Mouse (Mus musculus) layer of hippocampus, postnatal 14 days (tissue): ENCODE measurements around the gene Ap2a2. TPM values are rescaled to one million over a fixed set of nuclear protein-coding genes. Genes with fewer than 3 reads are reported as not detected.
"Not testable (repeated sequence)": the region's sequence is repeated elsewhere in the genome, so short reads cannot be mapped to it uniquely, and the experiment has no call there.

Source experiments
- DNase-seq, 2 experiments: peaks; one replicate each; pipeline ENCODE4 v3.0.0; 2021 to 2022; ENCODE audit warnings: low spot score in 2 of 2, mixed read lengths in 1 of 2
- microRNA-seq, 2 experiments: library from miRNA; unstranded; fragments of <30 nt; microRNA quantifications; one replicate each; pipeline ENCODE4 v1.2.0; 2021
- total RNA-seq, 2 experiments: library from RNA; stranded (reverse); gene quantifications; 2 replicates each; pipeline ENCODE4 v1.2.3; 2021

The Ap2a2 gene
- total RNA-seq, 2 experiments from 2014 or later, result 279 to 285 TPM

DNA sequence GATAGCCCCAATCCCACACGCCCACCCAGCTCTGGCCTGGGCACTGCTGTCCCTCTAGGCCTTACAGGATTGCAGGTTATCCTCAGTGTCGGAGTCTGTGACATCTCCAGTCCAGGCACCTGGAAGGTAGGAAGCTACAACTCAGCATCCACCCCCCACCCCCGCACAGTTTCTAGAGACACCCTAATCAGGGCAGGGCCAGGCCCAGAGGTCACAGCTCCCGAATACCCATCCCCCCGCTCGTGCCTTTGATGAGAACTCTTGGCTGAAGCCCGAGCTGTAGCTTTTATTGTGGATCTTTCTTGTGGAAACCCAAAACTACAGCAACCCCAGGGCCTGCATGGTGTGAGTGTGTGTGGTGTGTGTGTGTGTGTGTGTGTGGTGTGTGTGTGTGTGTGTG is 90.2 kb downstream of the Ap2a2 start:
- no peak for DNase-seq

DNA sequence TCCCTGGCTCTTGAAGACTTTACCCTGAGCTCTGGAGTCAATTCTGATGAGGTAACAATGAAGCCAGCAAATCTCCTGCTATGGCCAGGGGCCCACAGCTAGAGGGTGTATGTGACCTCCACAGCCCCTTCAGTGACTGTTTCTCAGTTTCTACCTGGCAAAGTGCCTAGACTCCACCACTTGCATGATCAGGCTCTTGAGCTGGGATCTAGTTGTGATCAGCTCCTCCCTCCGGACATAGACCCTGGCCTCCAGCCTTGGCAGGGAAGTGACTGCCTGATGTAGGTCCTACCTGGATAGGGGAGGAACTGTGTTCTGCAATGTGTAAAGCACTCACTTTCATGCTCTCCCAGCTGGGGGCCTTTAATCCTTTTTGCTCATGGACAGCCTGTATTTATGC is 98.4 kb downstream of the Ap2a2 start:
- no peak for DNase-seq

- no peak for DNase-seq
Measured at GRCm38 (mm10) chr7:141661481-141661880, 99.5 kb downstream of the Ap2a2 start.

DNA sequence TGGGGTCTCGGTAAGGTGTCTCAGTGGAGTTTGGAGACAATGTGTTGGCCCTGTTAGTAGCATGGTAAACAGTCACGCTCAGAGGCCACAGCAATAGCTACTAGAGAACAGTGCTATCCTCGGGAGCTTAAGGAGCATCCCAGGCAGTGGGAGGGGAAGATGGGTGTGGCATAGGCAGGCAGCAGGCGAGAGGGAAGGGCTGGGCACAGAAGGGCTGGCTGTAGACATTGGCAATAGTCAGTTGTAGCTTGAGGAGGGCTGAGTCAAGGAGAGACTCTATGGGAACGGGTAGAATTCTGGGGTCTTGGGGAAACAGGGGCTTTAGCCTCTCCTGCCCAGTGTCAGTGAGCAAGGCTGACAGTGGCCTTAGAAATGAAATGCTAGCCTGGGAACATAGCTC is 100.2 kb downstream of the Ap2a2 start:
- no peak for DNase-seq

DNA sequence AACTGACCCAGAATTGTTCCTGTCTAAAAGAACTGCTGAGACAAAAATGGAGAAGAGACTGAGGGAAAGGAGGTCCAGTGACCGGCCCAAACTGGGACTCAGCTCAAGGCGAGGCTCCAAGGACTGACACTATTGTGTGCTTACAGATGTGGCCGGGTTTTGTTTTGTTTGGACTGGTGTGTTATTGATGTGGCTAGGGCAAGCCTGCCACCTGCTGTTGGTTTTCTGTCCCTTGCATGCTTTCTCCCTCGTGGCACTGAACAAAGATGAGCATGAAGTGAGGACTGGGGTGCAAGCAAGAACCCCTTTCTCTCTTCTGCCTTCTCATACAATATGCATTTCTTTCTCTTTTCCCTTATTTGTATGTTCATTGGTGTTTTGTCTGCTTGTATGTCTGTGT is 104.2 kb downstream of the Ap2a2 start:
- DNase-seq, result peak in 1 of 2 experiments; percentile 39

DNA sequence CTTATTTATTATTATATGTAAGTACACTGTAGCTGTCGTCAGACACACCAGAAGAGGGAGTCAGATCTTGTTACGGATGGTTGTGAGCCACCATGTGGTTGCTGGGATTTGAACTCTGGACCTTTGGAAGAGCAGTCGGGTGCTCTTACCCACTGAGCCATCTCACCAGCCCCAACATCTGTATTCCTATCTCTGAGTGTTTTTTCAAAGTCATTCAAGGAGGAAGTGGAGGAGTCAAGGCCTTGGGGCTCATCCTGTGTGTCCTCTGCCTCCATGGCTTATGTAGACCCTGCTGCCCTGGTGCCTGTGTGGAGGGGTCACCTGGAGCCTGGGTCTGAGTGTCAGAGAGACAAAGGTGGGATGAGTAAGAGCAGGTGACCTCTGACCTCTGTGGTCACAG is 107.1 kb downstream of the Ap2a2 start:
- DNase-seq, result not testable (repeated sequence)

GRCm38 (mm10) chr7:141670999-141671398 is 109.0 kb downstream of the Ap2a2 start:
- DNase-seq, result no peak

DNA sequence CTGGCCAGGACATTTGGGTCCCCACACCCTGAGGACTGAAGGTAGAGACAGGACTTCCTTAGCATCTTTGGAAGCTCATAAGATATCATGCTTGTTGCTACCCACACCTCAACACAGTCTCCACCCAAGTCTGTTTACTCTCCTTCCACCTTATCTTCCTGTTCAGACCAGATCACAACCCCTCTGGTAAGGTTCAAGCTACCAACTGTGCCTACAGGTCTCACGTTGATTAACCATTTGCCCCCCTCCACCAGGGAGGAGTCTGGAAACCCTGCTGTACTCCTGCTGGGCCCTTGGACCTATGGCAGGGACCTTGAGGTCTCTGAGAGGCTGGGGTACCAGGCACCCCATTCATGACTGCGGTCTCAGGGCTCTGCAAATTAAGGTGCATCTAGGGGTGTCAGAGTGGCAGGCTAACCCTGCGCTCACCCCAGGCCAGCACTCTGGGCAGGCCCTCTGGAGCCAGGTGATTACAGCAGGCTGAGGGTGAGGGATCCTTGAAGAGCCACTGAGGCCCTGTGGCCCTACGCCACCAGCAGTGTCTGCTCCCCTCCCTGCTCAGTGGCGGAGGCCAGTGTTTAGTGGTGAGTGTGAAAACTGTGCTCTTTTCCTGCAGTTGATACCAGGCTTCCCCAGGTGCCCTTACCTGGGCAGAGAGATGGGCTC is 109.8 kb downstream of the Ap2a2 start:
- DNase-seq, result no peak

GRCm38 (mm10) chr7:141678922-141679321 is 116.9 kb downstream of the Ap2a2 start:
- no peak for DNase-seq

Small RNA genes within 50 kb of the gene (microRNA-seq; reads per million reads assigned to microRNA genes)
- gene Mir7063, result 4.3 to 6.8 reads per million in 2 experiments

Other genes with a start within 250 kb of the Ap2a2 start
- gene Deaf1, start 234.5 kb upstream of the Ap2a2 start, total RNA-seq, result 100 to 1,000 TPM; 180 to 199 TPM
- gene Tmem80, start 234.4 kb upstream of the Ap2a2 start, total RNA-seq, result 10 to 100 TPM; 30.2 to 30.8 TPM
- 1 to 10 TPM; 5.5 to 7.8 TPM for gene Eps8l2, start 223.3 kb upstream of the Ap2a2 start, total RNA-seq
- gene Taldo1, start 170.0 kb upstream of the Ap2a2 start, total RNA-seq, result 100 to 1,000 TPM; 129 to 140 TPM
- gene Gatd1, start 148.0 kb upstream of the Ap2a2 start, total RNA-seq, result 10 to 100 TPM; 37.4 to 37.6 TPM
- 100 to 1,000 TPM; 332 to 341 TPM for gene Cend1, start 132.7 kb upstream of the Ap2a2 start, total RNA-seq
- 100 to 1,000 TPM; 366 to 390 TPM for gene Slc25a22, start 124.3 kb upstream of the Ap2a2 start, total RNA-seq
- gene Pidd1, start 118.1 kb upstream of the Ap2a2 start, total RNA-seq, result 1 to 10 TPM; 1.9 TPM
- gene Rplp2, start 114.8 kb upstream of the Ap2a2 start, total RNA-seq, result 100 to 1,000 TPM; 577 to 590 TPM
- gene Pnpla2, start 107.0 kb upstream of the Ap2a2 start, total RNA-seq, result 10 to 100 TPM; 32.4 to 36.6 TPM
- 1 to 10 TPM; 5.5 to 6.6 TPM for gene Cracr2b, start 101.1 kb upstream of the Ap2a2 start, total RNA-seq
- gene Cd151, start 94.8 kb upstream of the Ap2a2 start, total RNA-seq, result 10 to 100 TPM; 29.5 to 33.8 TPM
- gene Polr2l, start 87.0 kb upstream of the Ap2a2 start, total RNA-seq, result 10 to 100 TPM; 43.9 to 50.4 TPM
- 10 to 100 TPM; 24.5 to 28.7 TPM for gene Tspan4, start 86.9 kb upstream of the Ap2a2 start, total RNA-seq
- 10 to 100 TPM; 79.9 to 86.7 TPM for gene Chid1, start 22.3 kb upstream of the Ap2a2 start, total RNA-seq
- not detected for gene Muc6, start 93.1 kb downstream of the Ap2a2 start, total RNA-seq
- gene Muc2, start 128.2 kb downstream of the Ap2a2 start, total RNA-seq, result 1 to 10 TPM in 1 of 2 experiments, under 1 TPM in 1; 0.83 to 1.2 TPM
- gene Muc5ac, start 226.8 kb downstream of the Ap2a2 start, total RNA-seq, result not detected